Mouse (Mus musculus): ENCODE results near the gene Tlx2. TPM values are rescaled to one million over a fixed set of nuclear protein-coding genes. Genes with fewer than 3 reads are reported as not detected.
A peak's percentile ranks its signal among the peaks of the same experiment; 100 is the strongest.

The Tlx2 gene
- total RNA-seq, 1 experiment, result 0.58 TPM

- in situ Hi-C loops (cut with MboI; ENCODE audit: low sequenced_read_pairs in 2 of 2, unreplicated experiment in 2 of 2), result no loop called here
- peaks cover 0 to 11% of the 10 kb centered on the region in 2 experiments; a peak in 2 of 4 replicates for H3K4me1 ChIP-seq (ENCODE audit: control insufficient read depth in 2 of 2, insufficient read depth in 2 of 2, low read length in 2 of 2, poor library complexity in 1 of 2)
- no peak for TF ChIP-seq ZC3H11A (IDR thresholded peaks at IDR 0.05; ENCODE audit: borderline replicate concordance, low read depth, low read length)
- TF ChIP-seq ZNF384 (IDR thresholded peaks at IDR 0.05; ENCODE audit: low read depth, low read length), result no peak
- no peak for TF ChIP-seq MAFK (IDR thresholded peaks at IDR 0.05; ENCODE audit: insufficient read depth, low read depth, low read length)
- TF ChIP-seq HCFC1 (IDR thresholded peaks at IDR 0.05; ENCODE audit: borderline replicate concordance, insufficient read depth, low read length), result no peak
- TF ChIP-seq CHD2 (IDR thresholded peaks at IDR 0.05; ENCODE audit: low read depth, low read length), result no peak
- no peak for DNase-seq (ENCODE audit: low read depth, low spot score)
- no peaks in the 10 kb centered on the region for H3K36me3 ChIP-seq (ENCODE audit: control insufficient read depth, insufficient read depth, low read length, poor library complexity, severe bottlenecking)
- no peaks in the 10 kb centered on the region for H3K9me3 ChIP-seq (ENCODE audit: control insufficient read depth, insufficient read depth, low read depth, low read length)
- H3K9ac ChIP-seq (ENCODE audit: insufficient read depth, low read depth, low read length, poor library complexity, severe bottlenecking), result 0 out of 2 replicates have a peak overlapping the region, but pooled peaks have one; percentile 5
- no peak overlapping the region for H3K4me3 ChIP-seq (ENCODE audit: insufficient read depth in 1 of 2, low read depth in 1 of 2, low read length in 2 of 2, poor library complexity in 1 of 2, severe bottlenecking in 1 of 2)
- no peak overlapping the region for H3K27ac ChIP-seq (ENCODE audit: insufficient read depth, low read depth, low read length, poor library complexity, severe bottlenecking)
Measured at GRCm38 (mm10) chr6:83031111-83031510, 39.0 kb downstream of the Tlx2 start.

GRCm38 (mm10) chr6:83029777-83030176, 40.3 kb downstream of the Tlx2 start:
- H3K4me3 ChIP-seq (ENCODE audit: insufficient read depth in 1 of 2, low read depth in 1 of 2, low read length in 2 of 2, poor library complexity in 1 of 2, severe bottlenecking in 1 of 2), result no peak overlapping the region
- DNase-seq (ENCODE audit: low read depth, low spot score), result no peak
- peaks cover 0 to 11% of the 10 kb centered on the region in 2 experiments; a peak in 2 of 4 replicates for H3K4me1 ChIP-seq (ENCODE audit: control insufficient read depth in 2 of 2, insufficient read depth in 2 of 2, low read length in 2 of 2, poor library complexity in 1 of 2)
- TF ChIP-seq ZC3H11A (IDR thresholded peaks at IDR 0.05; ENCODE audit: borderline replicate concordance, low read depth, low read length) (no peak), ZNF384 (IDR thresholded peaks at IDR 0.05; ENCODE audit: low read depth, low read length) (no peak), MAFK (IDR thresholded peaks at IDR 0.05; ENCODE audit: insufficient read depth, low read depth, low read length) (no peak), HCFC1 (IDR thresholded peaks at IDR 0.05; ENCODE audit: borderline replicate concordance, insufficient read depth, low read length) (no peak), CHD2 (IDR thresholded peaks at IDR 0.05; ENCODE audit: low read depth, low read length) (no peak)
- H3K9ac ChIP-seq (ENCODE audit: insufficient read depth, low read depth, low read length, poor library complexity, severe bottlenecking), result no peak overlapping the region
- H3K9me3 ChIP-seq (ENCODE audit: control insufficient read depth, insufficient read depth, low read depth, low read length), result no peaks in the 10 kb centered on the region
- in situ Hi-C loops (cut with MboI; ENCODE audit: low sequenced_read_pairs in 2 of 2, unreplicated experiment in 2 of 2), result no loop called here
- no peak overlapping the region for H3K27ac ChIP-seq (ENCODE audit: insufficient read depth, low read depth, low read length, poor library complexity, severe bottlenecking)
- no peaks in the 10 kb centered on the region for H3K36me3 ChIP-seq (ENCODE audit: control insufficient read depth, insufficient read depth, low read length, poor library complexity, severe bottlenecking)

DNA sequence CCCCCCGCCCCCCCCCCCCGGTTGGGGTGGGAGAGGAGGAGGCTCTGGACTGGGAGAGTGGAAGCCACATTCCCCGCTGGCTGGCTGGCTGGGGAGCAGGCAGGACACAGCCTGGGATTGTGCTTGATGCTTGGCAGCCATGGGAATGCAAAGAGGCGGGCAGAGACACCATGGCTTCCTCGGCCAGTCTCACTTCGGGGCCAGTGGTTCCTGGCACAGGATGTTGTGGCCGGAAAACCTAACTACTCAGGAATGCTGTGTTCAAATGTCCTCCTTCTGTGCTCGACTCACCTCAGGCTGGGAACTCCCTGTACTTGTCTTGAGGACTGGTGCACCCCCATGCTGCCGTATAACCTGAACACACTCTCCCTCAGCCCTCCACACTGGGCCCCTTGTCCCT, 42.4 kb downstream of the Tlx2 start:
- no peak overlapping the region for H3K9ac ChIP-seq (ENCODE audit: insufficient read depth, low read depth, low read length, poor library complexity, severe bottlenecking)
- no peak overlapping the region for H3K4me3 ChIP-seq (ENCODE audit: insufficient read depth in 1 of 2, low read depth in 1 of 2, low read length in 2 of 2, poor library complexity in 1 of 2, severe bottlenecking in 1 of 2)
- no peak overlapping the region for H3K27ac ChIP-seq (ENCODE audit: insufficient read depth, low read depth, low read length, poor library complexity, severe bottlenecking)
- H3K4me1 ChIP-seq (ENCODE audit: control insufficient read depth in 2 of 2, insufficient read depth in 2 of 2, low read length in 2 of 2, poor library complexity in 1 of 2), result peaks cover 0 to 7% of the 10 kb centered on the region in 2 experiments; a peak in 2 of 4 replicates
- TF ChIP-seq ZNF384 (IDR thresholded peaks at IDR 0.05; ENCODE audit: low read depth, low read length) (no peak), ZC3H11A (IDR thresholded peaks at IDR 0.05; ENCODE audit: borderline replicate concordance, low read depth, low read length) (no peak), CHD2 (IDR thresholded peaks at IDR 0.05; ENCODE audit: low read depth, low read length) (no peak), MAFK (IDR thresholded peaks at IDR 0.05; ENCODE audit: insufficient read depth, low read depth, low read length) (no peak), HCFC1 (IDR thresholded peaks at IDR 0.05; ENCODE audit: borderline replicate concordance, insufficient read depth, low read length) (no peak)
- no peak for DNase-seq (ENCODE audit: low read depth, low spot score)
- H3K9me3 ChIP-seq (ENCODE audit: control insufficient read depth, insufficient read depth, low read depth, low read length), result no peaks in the 10 kb centered on the region
- H3K36me3 ChIP-seq (ENCODE audit: control insufficient read depth, insufficient read depth, low read length, poor library complexity, severe bottlenecking), result no peaks in the 10 kb centered on the region
- in situ Hi-C loops (cut with MboI; ENCODE audit: low sequenced_read_pairs in 2 of 2, unreplicated experiment in 2 of 2), result no loop called here

- TF ChIP-seq CHD2 (IDR thresholded peaks at IDR 0.05; ENCODE audit: low read depth, low read length) (no peak), HCFC1 (IDR thresholded peaks at IDR 0.05; ENCODE audit: borderline replicate concordance, insufficient read depth, low read length) (no peak), MAFK (IDR thresholded peaks at IDR 0.05; ENCODE audit: insufficient read depth, low read depth, low read length) (no peak), ZNF384 (IDR thresholded peaks at IDR 0.05; ENCODE audit: low read depth, low read length) (no peak), ZC3H11A (IDR thresholded peaks at IDR 0.05; ENCODE audit: borderline replicate concordance, low read depth, low read length) (no peak)
- no peaks in the 10 kb centered on the region for H3K9me3 ChIP-seq (ENCODE audit: control insufficient read depth, insufficient read depth, low read depth, low read length)
- no peaks in the 10 kb centered on the region for H3K36me3 ChIP-seq (ENCODE audit: control insufficient read depth, insufficient read depth, low read length, poor library complexity, severe bottlenecking)
- no peak overlapping the region for H3K27ac ChIP-seq (ENCODE audit: insufficient read depth, low read depth, low read length, poor library complexity, severe bottlenecking)
- no peak overlapping the region for H3K4me3 ChIP-seq (ENCODE audit: insufficient read depth in 1 of 2, low read depth in 1 of 2, low read length in 2 of 2, poor library complexity in 1 of 2, severe bottlenecking in 1 of 2)
- DNase-seq (ENCODE audit: low read depth, low spot score), result no peak
- no peak overlapping the region for H3K9ac ChIP-seq (ENCODE audit: insufficient read depth, low read depth, low read length, poor library complexity, severe bottlenecking)
- peaks cover 0 to 7% of the 10 kb centered on the region in 2 experiments; a peak in 2 of 4 replicates for H3K4me1 ChIP-seq (ENCODE audit: control insufficient read depth in 2 of 2, insufficient read depth in 2 of 2, low read length in 2 of 2, poor library complexity in 1 of 2)
- in situ Hi-C loops (cut with MboI; ENCODE audit: low sequenced_read_pairs in 2 of 2, unreplicated experiment in 2 of 2), result no loop called here
Measured at GRCm38 (mm10) chr6:83027293-83027692, 42.8 kb downstream of the Tlx2 start.

GRCm38 (mm10) chr6:83025221-83025620, 44.9 kb downstream of the Tlx2 start:
- no peak overlapping the region for H3K27ac ChIP-seq (ENCODE audit: insufficient read depth, low read depth, low read length, poor library complexity, severe bottlenecking)
- in situ Hi-C loops (cut with MboI; ENCODE audit: low sequenced_read_pairs in 2 of 2, unreplicated experiment in 2 of 2), result no loop called here
- DNase-seq (ENCODE audit: low read depth, low spot score), result no peak
- TF ChIP-seq ZC3H11A (IDR thresholded peaks at IDR 0.05; ENCODE audit: borderline replicate concordance, low read depth, low read length), result no peak
- no peak for TF ChIP-seq HCFC1 (IDR thresholded peaks at IDR 0.05; ENCODE audit: borderline replicate concordance, insufficient read depth, low read length)
- TF ChIP-seq CHD2 (IDR thresholded peaks at IDR 0.05; ENCODE audit: low read depth, low read length), result no peak
- no peak for TF ChIP-seq ZNF384 (IDR thresholded peaks at IDR 0.05; ENCODE audit: low read depth, low read length)
- TF ChIP-seq MAFK (IDR thresholded peaks at IDR 0.05; ENCODE audit: insufficient read depth, low read depth, low read length), result no peak
- no peak overlapping the region for H3K4me3 ChIP-seq (ENCODE audit: insufficient read depth in 1 of 2, low read depth in 1 of 2, low read length in 2 of 2, poor library complexity in 1 of 2, severe bottlenecking in 1 of 2)
- no peaks in the 10 kb centered on the region for H3K4me1 ChIP-seq (ENCODE audit: control insufficient read depth in 2 of 2, insufficient read depth in 2 of 2, low read length in 2 of 2, poor library complexity in 1 of 2)
- H3K9ac ChIP-seq (ENCODE audit: insufficient read depth, low read depth, low read length, poor library complexity, severe bottlenecking), result no peak overlapping the region
- no peaks in the 10 kb centered on the region for H3K36me3 ChIP-seq (ENCODE audit: control insufficient read depth, insufficient read depth, low read length, poor library complexity, severe bottlenecking)
- no peaks in the 10 kb centered on the region for H3K9me3 ChIP-seq (ENCODE audit: control insufficient read depth, insufficient read depth, low read depth, low read length)
